Mouse (Mus musculus) thymus, adult 2 months (tissue): ENCODE measurements around the gene Kcnq1. TPM values are rescaled to one million over a fixed set of nuclear protein-coding genes. Genes with fewer than 3 reads are reported as not detected.

ENCODE experiments used
- DNase-seq: peaks from one replicate; pipeline ENCODE4 v3.0.0; 2021
- H3K27ac ChIP-seq: fragments of 200-500 bp; 2 replicates; pipeline ENCODE4 v1.5.1; 2012; ENCODE audit warnings: low read length, control low read depth; ENCODE audit not compliant: control insufficient read depth, insufficient read depth
- H3K27me3 ChIP-seq: fragments of 200-500 bp; 2 replicates; pipeline ENCODE4 v1.6.1; 2012; ENCODE audit warnings: mild to moderate bottlenecking, low read length, moderate library complexity, mixed read lengths; ENCODE audit not compliant: control insufficient read depth, insufficient read depth
- H3K36me3 ChIP-seq: fragments of 200-500 bp; 2 replicates; pipeline ENCODE4 v1.6.1; 2012; ENCODE audit warnings: mild to moderate bottlenecking, low read length, moderate library complexity; ENCODE audit not compliant: control insufficient read depth, insufficient read depth
- H3K4me1 ChIP-seq: fragments of 200-500 bp; replicated peaks from 2 replicates; pipeline ENCODE4 v1.6.1; 2012; ENCODE audit warnings: low read length; ENCODE audit not compliant: control insufficient read depth, insufficient read depth
- H3K4me3 ChIP-seq: fragments of 200-500 bp; 2 replicates; pipeline ENCODE4 v1.5.1; 2012; ENCODE audit warnings: mild to moderate bottlenecking, low read length, control low read depth, moderate library complexity; ENCODE audit not compliant: control insufficient read depth, insufficient read depth
- CTCF ChIP-seq: fragments of 200-500 bp; IDR thresholded peaks from 2 replicates; pipeline ENCODE4 v1.5.1; 2012; ENCODE audit warnings: mild to moderate bottlenecking, control low read depth, low read length, moderate library complexity, borderline replicate concordance; ENCODE audit not compliant: control insufficient read depth, poor library complexity, insufficient read depth; ENCODE audit errors: extremely low read depth
- POLR2A ChIP-seq: fragments of 200-500 bp; IDR thresholded peaks from 2 replicates; pipeline ENCODE4 v1.6.1; 2012; ENCODE audit warnings: mild to moderate bottlenecking, low read length, control low read depth, moderate library complexity; ENCODE audit not compliant: control insufficient read depth, poor library complexity, insufficient read depth; ENCODE audit errors: extremely low read depth
- WGBS: fragments of 180-500 bp; shearing (Covaris S2); methylation state at CpG from one replicate; pipeline ENCODE4 v1.1.7; 2018; 5-methylcytosine and 5-hydroxymethylcytosine counted together
- polyA plus RNA-seq: library from polyadenylated mRNA; depleted of rRNA; stranded (reverse); fragments of >200 nt; gene quantifications from 2 replicates; pipeline ENCODE4 v1.2.3, GENCODE M21; 2012

The Kcnq1 gene
- polyA plus RNA-seq, 1 experiment = 4.6 TPM

GRCm38 (mm10) chr7:143083708-143084107, 22.5 kb upstream of the Kcnq1 start:
- WGBS = 86% methylated on average over 2 of the region's 2 CpGs
- Histone ChIP-seq H3K27me3 (no peaks in the 10 kb centered on the region), H3K4me1 (no peaks in the 10 kb centered on the region), H3K27ac (no peak overlapping the region), H3K36me3 (no peaks in the 10 kb centered on the region), H3K4me3 (no peak overlapping the region)
- no peak for TF ChIP-seq CTCF
- no peak for TF ChIP-seq POLR2A
- DNase-seq = no peak

- Histone ChIP-seq H3K27me3 (no peaks in the 10 kb centered on the region), H3K4me3 (no peak overlapping the region), H3K4me1 (no peaks in the 10 kb centered on the region), H3K36me3 (no peaks in the 10 kb centered on the region), H3K27ac (no peak overlapping the region)
- 53% methylated on average over 2 of the region's 2 CpGs for WGBS
- TF ChIP-seq CTCF = no peak
- TF ChIP-seq POLR2A = no peak
- peak; percentile 74 for DNase-seq
These were observed 19.8 kb upstream of the Kcnq1 start for GRCm38 (mm10) chr7:143086366-143086765.

DNA sequence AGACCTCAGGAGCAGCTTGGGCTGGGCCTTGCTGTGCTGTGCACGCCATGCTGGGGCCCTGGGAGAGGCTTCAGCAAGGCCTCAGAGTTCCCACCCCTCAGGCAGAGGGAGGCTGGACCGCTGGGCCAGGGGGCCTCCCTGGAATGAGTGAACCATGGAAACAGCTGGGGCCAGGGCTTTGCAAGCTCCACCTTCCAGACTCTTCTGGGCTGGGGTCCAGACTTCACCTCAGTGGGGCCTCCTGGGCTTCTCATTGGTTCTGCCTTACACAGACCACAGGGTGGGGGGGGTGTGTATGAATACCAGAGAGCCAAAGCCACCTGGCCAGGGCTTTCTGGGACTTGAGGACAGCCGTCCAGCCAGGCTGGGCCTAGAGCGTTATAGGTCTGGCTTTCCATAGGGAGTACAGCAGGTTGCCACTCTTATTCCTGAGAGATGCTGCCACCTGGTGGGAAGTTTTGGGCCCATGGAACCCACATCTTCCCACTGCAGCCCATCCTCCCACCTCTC, 19.0 kb upstream of the Kcnq1 start:
- Histone ChIP-seq H3K27ac (no peak overlapping the region), H3K4me1 (no peaks in the 10 kb centered on the region), H3K4me3 (no peak overlapping the region), H3K27me3 (no peaks in the 10 kb centered on the region), H3K36me3 (no peaks in the 10 kb centered on the region)
- TF ChIP-seq CTCF = no peak
- TF ChIP-seq POLR2A = no peak
- DNase-seq = peak; percentile 22
- 78% methylated on average over 4 of the region's 4 CpGs for WGBS

DNA sequence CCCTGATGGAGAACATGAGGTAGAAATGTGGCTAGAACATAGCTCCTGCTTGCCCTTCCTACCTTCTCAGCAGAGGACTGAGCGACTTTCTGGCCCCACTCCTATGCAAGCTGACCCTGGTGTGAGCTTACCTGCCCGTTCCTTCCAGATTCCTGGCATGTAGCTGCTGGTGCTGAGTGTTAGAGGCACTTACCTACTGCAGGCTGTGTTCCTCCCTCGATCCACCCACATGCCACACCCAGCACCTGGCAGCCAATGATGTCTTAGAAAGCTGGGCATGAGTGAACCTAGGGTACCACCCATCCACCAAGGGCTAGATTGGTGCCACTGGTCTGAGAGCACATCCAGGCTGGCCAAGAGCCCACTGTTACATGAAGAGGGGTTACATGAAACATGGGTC, 12.3 kb upstream of the Kcnq1 start:
- H3K4me1 ChIP-seq = no peaks in the 10 kb centered on the region
- DNase-seq = no peak
- no peak for TF ChIP-seq CTCF
- no peak for TF ChIP-seq POLR2A
- H3K4me3 ChIP-seq = no peak overlapping the region
- H3K36me3 ChIP-seq = no peaks in the 10 kb centered on the region
- H3K27ac ChIP-seq = no peak overlapping the region
- WGBS = 83% methylated on average over 3 of the region's 3 CpGs
- H3K27me3 ChIP-seq = no peaks in the 10 kb centered on the region

- Histone ChIP-seq H3K4me3 (no peak within 1 kb of the TSS), H3K27me3 (no peaks in the 10 kb centered on the region), H3K4me1 (no peaks in the 10 kb centered on the region), H3K36me3 (no peaks in the 10 kb centered on the region), H3K27ac (no peak within 1 kb of the TSS)
- peak; percentile 63 for DNase-seq
- TF ChIP-seq CTCF (peak; percentile 74; the same call in 1 of the 2 replicates), POLR2A (no peak)
- 65% methylated on average over 10 of the region's 10 CpGs for WGBS
These were observed 11.3 kb upstream of the Kcnq1 start, which contains the start of gene Trpm5 for GRCm38 (mm10) chr7:143094592-143095553. Gene Trpm5 (minus strand): TSS chr7:143094642.

DNA sequence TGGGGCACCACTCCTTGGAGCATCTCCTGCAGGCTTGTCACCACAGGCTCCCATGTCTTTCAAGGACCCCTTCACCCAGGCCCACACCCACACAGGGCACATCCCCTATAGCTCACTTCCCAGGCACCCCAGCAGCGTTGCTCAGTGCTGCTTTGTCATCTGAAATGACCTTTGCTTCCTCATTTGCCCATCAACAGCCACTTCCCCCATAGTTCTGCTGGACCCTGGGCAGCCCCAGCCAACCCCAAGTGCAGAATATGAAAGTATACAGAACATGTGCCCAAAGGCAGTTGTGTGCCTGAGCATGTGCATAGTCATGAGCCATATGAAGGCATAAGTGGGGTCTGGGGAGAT, 10.6 kb upstream of the Kcnq1 start:
- H3K27ac ChIP-seq = no peak overlapping the region
- no peak overlapping the region for H3K4me3 ChIP-seq

More for the DNA sequence above, 10.6 kb upstream of the Kcnq1 start:
- no peak for DNase-seq
- Histone ChIP-seq H3K4me1 (no peaks in the 10 kb centered on the region), H3K36me3 (no peaks in the 10 kb centered on the region), H3K27me3 (no peaks in the 10 kb centered on the region)
- no peak for TF ChIP-seq CTCF
- TF ChIP-seq POLR2A = no peak
- 9% methylated on average over 1 of the region's 1 CpGs for WGBS
